Mouse (Mus musculus) ES-E14 (cell line): ENCODE measurements around the gene Ext2. TPM values are rescaled to one million over a fixed set of nuclear protein-coding genes. Genes with fewer than 3 reads are reported as not detected.

Experiments
- DNase-seq: peaks from one replicate; pipeline ENCODE4 v3.0.0-alpha.2; 2013; ENCODE audit warnings: low read depth, low spot score
- H3K27ac ChIP-seq: 2 replicates; pipeline ENCODE4 v1.5.1; 2012; ENCODE audit warnings: low read depth, mild to moderate bottlenecking, low read length, moderate library complexity, mixed read lengths; ENCODE audit not compliant: poor library complexity, insufficient read depth, severe bottlenecking
- H3K36me3 ChIP-seq: 2 replicates; pipeline ENCODE4 v1.6.1; 2012; ENCODE audit warnings: mild to moderate bottlenecking, low read length, moderate library complexity, mixed read lengths; ENCODE audit not compliant: control insufficient read depth, poor library complexity, insufficient read depth, severe bottlenecking
- H3K4me1 ChIP-seq, 2 experiments: fragments of 150-350 bp in 1 of 2; sonication (generic) in 1 of 2; 2 replicates each; pipeline ENCODE4 v1.6.1; 2012; ENCODE audit warnings: low read length in 2 of 2, mild to moderate bottlenecking in 1 of 2, mixed read lengths in 1 of 2; ENCODE audit not compliant: control insufficient read depth in 2 of 2, insufficient read depth in 2 of 2, poor library complexity in 1 of 2
- H3K4me3 ChIP-seq, 2 experiments: fragments of 150-350 bp in 1 of 2; sonication (generic) in 1 of 2; 2 replicates each; pipeline ENCODE4 v1.5.1; 2012; ENCODE audit warnings: low read length in 2 of 2, low read depth in 1 of 2, mild to moderate bottlenecking in 1 of 2, mixed read lengths in 1 of 2; ENCODE audit not compliant: insufficient read depth in 1 of 2, poor library complexity in 1 of 2, severe bottlenecking in 1 of 2
- H3K9ac ChIP-seq: 2 replicates; pipeline ENCODE4 v1.6.1; 2012; ENCODE audit warnings: low read depth, mild to moderate bottlenecking, low read length, mixed read lengths; ENCODE audit not compliant: poor library complexity, insufficient read depth, severe bottlenecking
- H3K9me3 ChIP-seq: fragments of 150-350 bp; sonication (generic); 2 replicates; pipeline ENCODE4 v1.6.1; 2012; ENCODE audit warnings: low read depth, mild to moderate bottlenecking, low read length; ENCODE audit not compliant: control insufficient read depth, insufficient read depth
- CHD2 ChIP-seq: IDR thresholded peaks from 2 replicates; pipeline ENCODE4 v1.6.1; 2014; ENCODE audit warnings: mild to moderate bottlenecking, low read depth, low read length, inconsistent platforms
- HCFC1 ChIP-seq: IDR thresholded peaks from 2 replicates; pipeline ENCODE4 v1.6.1; 2012; ENCODE audit warnings: low read length, inconsistent platforms, borderline replicate concordance; ENCODE audit not compliant: insufficient read depth
- MAFK ChIP-seq: IDR thresholded peaks from 2 replicates; pipeline ENCODE4 v1.6.1; 2014; ENCODE audit warnings: mild to moderate bottlenecking, low read depth, low read length, inconsistent platforms; ENCODE audit not compliant: insufficient read depth
- ZC3H11A ChIP-seq: IDR thresholded peaks from 2 replicates; pipeline ENCODE4 v1.6.1; 2012; ENCODE audit warnings: low read depth, mild to moderate bottlenecking, inconsistent platforms, low read length, borderline replicate concordance
- ZNF384 ChIP-seq: IDR thresholded peaks from 2 replicates; pipeline ENCODE4 v1.6.1; 2012; ENCODE audit warnings: low read depth, low read length, inconsistent platforms
- in situ Hi-C, 2 experiments: fragments of 600-800 bp; cut with MboI; formaldehyde crosslinking; loops; one replicate each; pipeline ENCODE4 v1.15.1; 2025; ENCODE audit warnings: low sequenced_read_pairs in 2 of 2, inconsistent platforms in 1 of 2; ENCODE audit not compliant: unreplicated experiment in 2 of 2
- total RNA-seq: library from RNA; depleted of rRNA; stranded (reverse); fragments of 300-350 nt; gene quantifications from 2 replicates; pipeline ENCODE4 v1.2.3, GENCODE M21; 2012; rRNA removed

The Ext2 gene
- 49.9 and 67.4 TPM in 2 replicates for total RNA-seq

- Histone ChIP-seq H3K4me3 (peak within 1 kb of the TSS; percentile 88 to 89), H3K36me3 (no peaks in the 10 kb centered on the region), H3K9ac (peak within 1 kb of the TSS; percentile 87), H3K9me3 (no peaks in the 10 kb centered on the region), H3K27ac (no peak within 1 kb of the TSS), H3K4me1 (peaks cover 0 to 8% of the 10 kb centered on the region in 2 experiments; a peak in 1 of 4 replicates)
- TF ChIP-seq MAFK (no peak), ZC3H11A (no peak), ZNF384 (0 out of 2 replicates have a peak, but pooled peaks have one; percentile 33), HCFC1 (peak; percentile 46; the same call in 1 of the 2 replicates)
- DNase-seq, result peak; percentile 83
- in situ Hi-C loops, result no loop called here
These were observed at the start of gene Ext2 for GRCm38 (mm10) chr2:93822045-93822749. Gene Ext2, minus strand, starts transcription at chr2:93822568.

DNA sequence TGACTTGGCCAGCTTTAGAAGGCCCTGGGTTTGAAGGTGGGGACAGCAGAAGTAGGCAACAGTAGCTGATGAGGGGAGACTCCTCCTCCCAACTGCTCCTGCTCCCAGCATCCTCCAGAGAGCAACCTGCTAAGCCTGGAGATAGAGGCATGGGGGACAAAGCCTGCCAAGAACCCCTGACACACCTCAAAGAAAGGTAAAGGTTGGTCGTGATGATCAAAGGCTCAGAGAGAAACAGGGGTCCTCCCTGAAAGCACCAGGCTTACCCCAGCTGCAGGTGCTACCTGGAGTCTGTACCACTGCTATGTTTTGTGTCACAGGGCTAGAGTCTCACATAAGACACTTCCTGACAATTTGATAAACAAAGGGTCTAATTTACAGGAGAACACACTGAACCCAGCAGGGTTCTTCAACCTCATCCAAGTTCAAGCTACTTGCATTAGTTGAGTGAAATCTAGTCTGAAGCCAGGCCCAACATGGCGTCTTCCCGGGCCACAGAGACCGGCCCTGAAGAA is 49.1 kb upstream of the Ext2 start:
- no peak for TF ChIP-seq ZC3H11A
- TF ChIP-seq ZNF384, result no peak
- TF ChIP-seq MAFK, result no peak
- no peak for TF ChIP-seq HCFC1
- TF ChIP-seq CHD2, result no peak
- in situ Hi-C loops, result no loop called here
- H3K9ac ChIP-seq, result no peak overlapping the region
- no peak overlapping the region for H3K27ac ChIP-seq
- no peaks in the 10 kb centered on the region for H3K36me3 ChIP-seq
- no peaks in the 10 kb centered on the region for H3K9me3 ChIP-seq
- peaks cover 0 to 28% of the 10 kb centered on the region in 2 experiments; a peak in 2 of 4 replicates for H3K4me1 ChIP-seq
- no peak overlapping the region for H3K4me3 ChIP-seq
- DNase-seq, result no peak

GRCm38 (mm10) chr2:93870842-93871241 is 48.5 kb upstream of the Ext2 start:
- no peak for TF ChIP-seq ZC3H11A
- TF ChIP-seq ZNF384, result no peak
- no peak for TF ChIP-seq HCFC1
- TF ChIP-seq MAFK, result no peak
- no peak for TF ChIP-seq CHD2
- Histone ChIP-seq H3K4me1 (peaks cover 0 to 28% of the 10 kb centered on the region in 2 experiments; a peak in 2 of 4 replicates), H3K9ac (no peak overlapping the region), H3K27ac (no peak overlapping the region), H3K9me3 (no peaks in the 10 kb centered on the region), H3K4me3 (no peak overlapping the region), H3K36me3 (no peaks in the 10 kb centered on the region)
- DNase-seq, result peak; percentile 86
- in situ Hi-C loops, result no loop called here

DNA sequence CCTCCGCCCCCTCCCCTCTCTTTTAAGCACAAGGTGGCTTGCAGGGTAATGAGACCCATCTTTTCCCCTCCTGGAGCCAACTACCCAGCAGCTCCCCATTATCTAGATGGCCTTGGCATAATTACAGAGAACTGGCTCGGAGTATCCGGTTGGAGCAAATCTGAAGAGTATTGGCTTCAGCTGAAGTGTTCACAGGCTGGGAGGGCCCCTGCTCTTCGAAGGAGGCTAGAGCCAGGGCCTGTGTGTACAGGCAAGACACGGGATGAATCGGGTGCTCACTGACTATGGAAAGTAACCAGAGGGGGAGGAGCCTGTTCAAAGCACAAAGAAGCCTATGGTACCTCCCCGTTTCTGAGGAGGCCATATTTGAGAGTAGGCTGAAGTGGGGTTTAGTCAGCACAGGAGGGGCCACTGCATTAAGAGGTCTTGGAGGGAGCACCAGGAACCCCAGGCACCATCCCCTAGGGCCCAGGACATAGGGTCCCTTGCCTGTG is 46.8 kb upstream of the Ext2 start, which contains the start of gene Accsl:
Gene Accsl (minus strand): TSS at position 51 of the 494 bp plus-strand sequence.
- peak; percentile 73 for DNase-seq
- in situ Hi-C loops, result no loop called here
- Histone ChIP-seq H3K9me3 (no peaks in the 10 kb centered on the region), H3K4me3 (peak within 1 kb of the TSS; percentile 28 to 47), H3K36me3 (no peaks in the 10 kb centered on the region), H3K27ac (no peak within 1 kb of the TSS), H3K4me1 (peaks cover 0 to 28% of the 10 kb centered on the region in 2 experiments; a peak in 2 of 4 replicates), H3K9ac (peak within 1 kb of the TSS; percentile 41; the same call in 1 of the 2 replicates)
- no peak for TF ChIP-seq ZC3H11A
- no peak for TF ChIP-seq MAFK
- TF ChIP-seq CHD2, result no peak
- no peak for TF ChIP-seq HCFC1
- TF ChIP-seq ZNF384, result no peak
